Mouse (Mus musculus) cerebellum, postnatal 36 days (tissue): ENCODE data around the gene Lzts2.

ENCODE experiments used
- DNase-seq, 2 experiments: peaks; one replicate each; pipeline ENCODE4 v3.0.0; 2021 to 2022; ENCODE audit warnings: mixed read lengths in 2 of 2

The Lzts2 gene

DNA sequence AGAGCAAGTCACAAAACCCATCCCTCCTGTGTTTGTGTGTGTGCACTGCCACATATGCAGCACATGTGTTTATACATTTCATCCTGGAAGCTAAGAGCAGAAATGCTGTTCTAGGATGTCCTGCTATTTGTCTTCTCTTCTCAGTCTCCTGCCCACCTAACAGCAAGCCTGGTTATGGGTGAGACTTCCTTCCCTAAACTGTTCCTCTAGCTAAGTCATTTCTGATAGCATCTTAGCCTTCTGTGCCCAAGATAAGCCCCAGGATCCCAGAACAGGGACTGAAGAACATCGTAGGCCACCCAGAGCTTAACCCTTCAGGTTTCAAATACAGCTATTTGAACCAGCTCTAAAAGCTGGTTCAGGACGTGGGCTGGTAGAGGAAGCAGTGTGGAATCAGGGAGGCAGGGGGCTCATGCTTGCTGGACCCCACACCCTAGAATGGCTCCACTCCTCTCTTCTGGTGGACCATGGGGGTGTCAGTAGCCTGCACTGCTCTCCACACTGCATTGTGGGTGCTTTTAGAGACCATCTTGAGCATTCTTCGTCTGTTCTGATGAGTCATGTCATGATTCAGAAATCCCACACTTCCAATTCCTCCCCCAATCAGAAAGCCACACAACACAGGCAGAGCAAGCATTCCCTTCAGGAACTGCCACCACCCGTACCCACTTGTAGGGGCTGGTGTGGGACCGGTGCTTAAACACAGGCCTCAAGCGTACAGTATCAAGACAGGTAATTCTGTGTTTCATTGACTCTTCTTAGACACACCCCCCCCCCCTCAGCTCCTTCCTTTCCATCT lies 40.9 kb downstream of the Lzts2 start:
- no peak for DNase-seq

DNA sequence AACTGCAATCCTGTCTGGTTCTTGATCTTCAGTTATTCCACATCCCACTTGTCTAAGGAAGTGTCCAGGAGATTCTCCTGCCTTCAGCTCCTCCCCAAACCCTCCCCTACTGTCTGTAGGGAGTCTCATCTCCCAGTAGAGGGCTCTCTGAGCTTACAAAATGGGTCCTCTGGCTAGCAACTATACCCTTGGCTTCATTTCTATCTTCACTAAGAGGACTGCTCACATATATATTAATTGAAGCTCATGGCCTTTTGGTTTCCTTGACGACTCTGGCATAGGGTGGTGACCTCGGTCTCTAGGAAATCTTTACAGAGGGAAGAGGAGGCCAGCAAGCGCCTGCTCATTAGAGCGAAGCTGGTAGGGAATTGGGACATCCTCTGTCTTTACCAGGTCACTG lies 42.1 kb downstream of the Lzts2 start:
- DNase-seq = peak in 1 of 2 experiments; percentile 23

DNA sequence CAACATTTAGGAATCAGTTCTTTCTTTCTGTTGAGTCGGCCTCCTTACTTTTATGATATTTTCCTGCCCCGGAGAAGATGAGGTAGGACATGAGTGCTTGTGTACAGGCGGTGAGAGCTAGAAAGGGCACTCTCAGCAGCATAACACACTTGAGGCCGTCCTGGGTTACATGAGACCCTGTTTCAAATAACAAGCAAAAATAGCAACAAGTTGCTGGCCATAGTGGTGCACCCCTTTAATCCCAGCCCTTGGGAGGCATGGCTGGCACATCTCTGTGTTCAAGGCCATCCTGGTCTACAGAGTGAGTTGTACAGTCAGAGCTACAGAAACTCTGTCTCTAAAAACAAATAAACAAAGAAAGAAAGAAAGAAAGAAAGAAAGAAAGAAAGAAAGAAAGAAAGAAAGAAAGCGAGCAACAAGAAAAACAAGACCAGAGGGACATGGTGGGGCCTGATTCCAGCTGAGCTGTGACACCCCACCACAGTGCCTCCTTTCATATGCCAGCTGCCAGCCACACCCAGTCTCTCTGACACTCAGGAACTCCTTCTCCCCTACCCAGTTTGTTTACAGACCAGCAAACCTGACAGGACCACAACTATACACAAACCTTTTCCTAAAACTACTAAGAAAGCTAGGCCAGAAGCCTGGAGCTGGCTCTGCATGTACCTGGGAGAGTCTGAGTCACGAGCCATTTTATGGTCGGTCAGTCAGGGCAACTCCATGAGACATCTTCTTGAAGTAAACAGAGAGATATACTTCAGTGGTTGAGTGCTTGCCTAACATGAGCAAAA lies 42.9 kb downstream of the Lzts2 start:
- no peak for DNase-seq

DNA sequence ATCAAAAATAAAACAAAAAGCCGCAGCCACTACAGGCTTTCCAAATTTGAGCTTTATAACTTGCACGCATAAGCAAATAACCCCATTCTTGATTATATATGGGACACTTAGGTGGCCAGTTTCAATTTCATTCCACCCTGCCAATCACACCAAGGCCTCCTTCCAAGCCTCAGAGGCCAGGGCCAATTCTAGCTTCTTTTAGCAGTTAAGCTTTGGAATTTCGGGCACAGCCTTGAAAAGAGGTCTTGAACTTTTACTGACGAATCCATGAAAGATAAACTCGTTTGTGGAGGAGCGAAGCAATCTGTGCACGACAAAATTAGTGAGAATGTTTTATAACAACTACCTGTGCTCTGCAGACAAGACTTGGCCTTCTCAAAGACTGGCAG lies 43.5 kb downstream of the Lzts2 start:
- DNase-seq = no peak

DNA sequence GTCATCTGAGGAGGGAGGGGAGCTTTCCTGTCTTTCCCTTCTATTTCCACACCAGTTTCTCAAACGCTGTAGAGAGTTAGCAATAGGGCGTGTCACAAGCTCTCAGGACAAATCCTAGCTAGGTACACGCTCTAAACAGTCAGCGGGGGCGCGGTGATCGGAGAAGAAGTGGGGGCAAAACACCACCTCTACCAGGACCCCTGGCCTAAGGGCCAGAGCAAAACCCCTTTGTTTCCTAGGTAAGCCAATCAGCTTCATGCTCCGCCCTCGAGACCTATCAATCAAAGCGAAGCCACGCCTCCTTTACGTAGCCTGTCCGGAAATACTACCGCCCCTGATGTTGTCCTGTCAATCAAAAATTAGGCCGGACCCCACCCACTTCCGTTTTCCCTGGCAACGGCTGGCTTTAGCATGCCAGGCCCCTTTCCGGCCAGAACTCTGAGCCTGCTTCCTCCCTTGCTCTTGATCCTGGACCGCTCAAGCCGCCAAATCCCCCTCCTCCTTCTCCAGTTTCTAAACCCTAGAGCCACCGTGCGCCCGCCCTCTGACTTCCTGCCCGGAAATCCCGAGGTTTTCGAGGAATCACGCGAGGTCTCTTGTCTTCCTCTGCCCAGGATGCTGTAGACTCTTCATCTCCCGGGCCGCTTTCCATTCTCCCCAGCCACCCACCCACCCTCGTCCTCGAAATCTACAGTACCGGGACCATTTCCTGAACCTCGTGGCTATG lies 44.1 kb downstream of the Lzts2 start:
- DNase-seq = peak; percentile 87 to 92

DNA sequence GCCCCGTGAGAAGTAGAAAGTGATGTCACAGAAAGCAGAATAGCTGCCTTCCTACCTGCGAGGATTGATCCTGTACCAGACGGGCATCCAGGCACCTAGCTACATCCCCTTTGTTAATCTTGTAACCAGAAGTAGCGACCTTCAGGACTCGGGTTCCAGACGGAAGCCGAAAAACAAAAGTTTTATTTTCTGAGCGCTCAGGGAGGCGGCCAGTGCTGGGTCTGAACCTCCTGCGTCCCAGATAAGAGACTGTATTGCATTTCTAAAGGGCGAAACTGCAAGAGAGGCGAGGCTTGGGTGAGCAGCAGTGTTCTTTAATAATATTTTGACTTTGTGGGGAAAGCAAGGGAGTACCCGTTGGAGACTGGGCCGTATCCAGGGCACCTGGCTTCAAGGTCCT lies 44.6 kb downstream of the Lzts2 start:
- DNase-seq = no peak

DNA sequence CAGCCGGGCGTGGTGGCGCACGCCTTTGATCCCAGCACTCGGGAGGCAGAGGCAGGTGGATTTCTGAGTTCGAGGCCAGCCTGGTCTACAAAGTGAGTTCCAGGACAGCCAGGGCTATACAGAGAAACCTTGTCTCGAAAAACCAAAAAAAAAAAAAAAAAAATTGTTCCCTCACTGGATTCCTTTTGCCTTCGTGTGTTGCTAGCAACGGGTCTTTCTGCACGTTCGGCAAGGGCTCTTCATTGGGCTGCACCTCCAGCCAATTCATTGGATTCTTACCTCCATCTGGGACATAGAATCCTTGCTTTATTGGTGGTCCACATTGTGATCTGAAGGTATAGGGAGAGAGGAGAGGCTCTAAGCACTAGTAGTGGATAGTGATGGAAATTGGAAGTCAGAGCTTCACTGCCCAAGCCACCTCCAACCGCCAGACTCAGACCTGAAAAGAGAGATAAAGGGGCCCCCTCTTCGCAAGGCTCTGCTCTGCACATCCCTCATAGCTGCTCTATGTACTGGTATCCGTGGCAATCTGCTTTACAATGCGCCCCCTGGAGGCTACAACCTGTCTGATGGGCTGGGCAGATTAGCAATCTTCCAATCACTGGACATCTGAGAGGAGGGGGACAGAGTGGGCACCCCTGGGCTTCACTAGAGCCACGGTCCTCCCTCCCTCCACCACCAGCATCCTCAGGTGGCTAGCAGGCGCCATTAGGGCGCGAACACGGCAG lies 49.5 kb downstream of the Lzts2 start:
- DNase-seq = peak; percentile 70 to 71

DNA sequence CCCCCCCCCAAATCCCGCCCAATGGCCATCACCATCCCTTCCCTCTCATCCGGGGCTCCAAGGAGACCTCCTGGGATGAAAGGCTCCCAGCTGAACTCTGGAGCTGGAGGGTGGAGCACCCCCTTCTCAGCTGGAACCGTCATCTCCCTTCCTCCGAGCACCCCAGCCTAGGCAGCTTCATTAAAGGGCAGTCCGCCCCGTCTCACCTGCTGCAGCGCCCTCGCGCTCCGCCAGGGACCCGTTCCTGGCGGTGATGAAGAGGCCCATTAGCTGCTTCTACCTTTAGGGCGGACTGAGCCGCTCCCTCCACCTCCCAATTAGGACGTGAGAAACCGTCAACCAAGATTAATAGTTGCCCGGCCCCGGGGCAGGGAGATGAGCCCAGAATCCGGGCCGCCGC lies 51.0 kb downstream of the Lzts2 start:
- DNase-seq = no peak

DNA sequence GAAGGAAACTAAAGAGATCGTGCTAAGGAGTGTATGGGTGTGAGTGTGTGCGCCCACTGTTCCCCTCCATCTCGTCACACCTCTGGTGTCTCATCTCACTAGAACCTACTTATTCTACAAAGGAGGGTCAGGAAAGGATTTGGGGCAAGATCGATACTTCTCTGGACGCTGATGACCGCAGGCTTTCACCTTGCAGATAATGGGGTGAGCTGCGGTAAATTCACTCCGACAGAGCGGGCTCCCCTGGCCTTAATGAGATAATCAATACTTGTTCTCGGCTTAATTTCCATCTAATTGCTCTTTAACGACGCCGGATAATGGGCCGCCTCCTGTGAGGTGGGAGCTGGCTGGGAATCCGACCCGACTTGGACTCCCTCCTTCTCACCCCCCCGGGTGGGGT lies 53.0 kb downstream of the Lzts2 start:
- DNase-seq = no peak

DNA sequence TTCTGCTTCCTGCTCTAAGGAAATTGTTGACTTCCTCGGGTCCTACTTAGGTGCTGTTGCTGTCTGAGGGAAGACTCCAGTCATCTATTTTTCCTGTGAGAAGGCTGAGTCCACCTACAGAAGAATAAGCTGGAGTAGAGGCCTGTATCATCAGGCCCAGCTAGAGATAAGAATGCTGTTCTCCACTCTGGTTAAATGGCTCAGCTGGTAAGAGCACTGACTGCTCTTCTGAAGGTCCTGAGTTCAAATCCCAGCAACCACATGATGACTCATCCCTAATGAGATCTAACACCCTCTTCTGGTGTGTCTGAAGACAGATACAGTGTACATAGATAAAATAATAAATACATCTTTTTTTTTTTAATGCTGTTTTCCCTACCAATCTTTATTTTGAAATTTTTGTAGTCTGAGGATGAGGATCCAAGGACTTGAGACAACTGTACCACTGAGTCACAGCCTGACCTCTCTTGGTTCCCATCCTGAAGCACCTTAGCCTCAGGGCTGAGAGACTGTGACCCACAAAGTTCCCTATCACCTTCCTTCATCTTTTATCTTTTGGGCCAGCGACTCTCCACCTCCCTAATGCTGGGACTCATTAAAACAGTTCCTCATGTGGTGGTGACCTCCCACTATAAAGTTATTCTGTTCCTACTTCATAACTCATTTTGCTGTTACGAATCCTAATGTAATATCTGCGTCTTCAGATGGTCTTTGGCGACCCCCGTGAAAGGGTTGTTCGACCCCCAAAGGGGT lies 53.7 kb downstream of the Lzts2 start:
- DNase-seq = no peak

DNA sequence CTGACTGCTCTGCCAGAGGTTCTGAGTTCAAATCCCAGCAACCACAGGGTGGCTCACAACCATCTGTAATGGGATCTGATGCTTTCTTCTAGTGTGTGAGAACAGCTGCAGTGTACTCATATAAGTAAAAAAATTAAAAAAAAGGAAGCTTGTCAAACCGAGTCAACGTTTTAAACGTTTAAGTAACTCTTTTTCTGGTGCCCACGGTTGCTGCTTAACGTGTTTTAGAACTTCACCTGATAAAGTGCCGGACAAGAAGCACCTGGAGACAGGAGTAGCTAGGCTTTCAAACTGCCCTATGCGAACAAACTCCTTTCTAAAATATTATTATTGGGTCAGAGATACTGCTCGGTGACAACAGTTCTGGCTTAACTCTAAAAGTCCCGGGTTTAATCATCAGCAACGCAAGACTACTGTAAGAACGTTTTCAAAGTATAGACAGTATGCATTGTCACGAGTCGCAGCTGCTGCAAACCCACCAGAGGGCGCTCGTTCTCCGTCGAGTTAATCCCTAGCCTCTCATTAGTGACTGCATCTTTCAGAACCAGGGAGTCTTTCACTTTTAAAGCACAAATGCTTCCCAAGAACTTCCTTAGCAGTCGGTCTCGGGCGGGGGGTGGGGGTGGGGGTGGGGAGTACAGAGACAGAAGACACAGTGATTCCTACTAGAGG lies 59.8 kb downstream of the Lzts2 start:
- DNase-seq = peak; percentile 79 to 85

DNA sequence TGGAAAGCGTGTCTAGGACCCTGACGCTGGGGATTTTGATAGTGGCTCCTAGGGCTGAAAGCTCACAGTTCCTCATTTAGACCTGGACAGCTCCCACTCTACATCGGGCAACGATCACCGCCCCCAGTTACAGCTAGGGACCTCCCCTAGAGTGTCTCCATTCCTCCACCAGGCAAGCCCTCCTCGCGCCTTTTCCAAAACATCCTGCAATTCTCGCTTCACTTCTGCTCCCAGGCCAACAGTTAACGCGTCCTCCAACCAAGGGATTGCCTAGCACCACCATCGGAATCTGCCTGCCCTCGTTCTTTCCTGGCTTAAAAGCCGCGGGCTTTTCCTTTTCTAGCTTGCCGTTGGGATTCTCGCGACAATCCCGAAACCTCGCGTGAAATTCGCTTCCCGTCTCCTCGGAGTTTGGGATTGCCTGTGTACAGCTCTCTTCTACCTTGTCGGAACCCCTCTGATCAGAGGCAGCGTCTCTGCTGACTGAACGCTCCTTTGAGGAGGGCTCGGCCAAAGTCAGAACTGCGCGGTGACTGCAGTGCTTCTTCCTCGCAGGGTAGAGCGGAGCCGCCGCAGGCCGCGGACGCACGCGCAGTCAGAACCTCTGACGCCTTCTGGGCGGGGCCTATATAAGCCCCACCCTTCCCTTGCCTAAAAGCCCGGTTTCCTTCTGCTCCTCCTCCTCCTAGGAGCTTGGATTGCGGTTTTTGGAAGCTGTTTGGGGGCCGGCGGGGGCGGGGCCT lies 60.5 kb downstream of the Lzts2 start, which contains the start of gene Kazald1:
Gene Kazald1 (plus strand): TSS at position 662 of the 743 bp plus-strand sequence.
- DNase-seq = peak; percentile 96 to 97

DNA sequence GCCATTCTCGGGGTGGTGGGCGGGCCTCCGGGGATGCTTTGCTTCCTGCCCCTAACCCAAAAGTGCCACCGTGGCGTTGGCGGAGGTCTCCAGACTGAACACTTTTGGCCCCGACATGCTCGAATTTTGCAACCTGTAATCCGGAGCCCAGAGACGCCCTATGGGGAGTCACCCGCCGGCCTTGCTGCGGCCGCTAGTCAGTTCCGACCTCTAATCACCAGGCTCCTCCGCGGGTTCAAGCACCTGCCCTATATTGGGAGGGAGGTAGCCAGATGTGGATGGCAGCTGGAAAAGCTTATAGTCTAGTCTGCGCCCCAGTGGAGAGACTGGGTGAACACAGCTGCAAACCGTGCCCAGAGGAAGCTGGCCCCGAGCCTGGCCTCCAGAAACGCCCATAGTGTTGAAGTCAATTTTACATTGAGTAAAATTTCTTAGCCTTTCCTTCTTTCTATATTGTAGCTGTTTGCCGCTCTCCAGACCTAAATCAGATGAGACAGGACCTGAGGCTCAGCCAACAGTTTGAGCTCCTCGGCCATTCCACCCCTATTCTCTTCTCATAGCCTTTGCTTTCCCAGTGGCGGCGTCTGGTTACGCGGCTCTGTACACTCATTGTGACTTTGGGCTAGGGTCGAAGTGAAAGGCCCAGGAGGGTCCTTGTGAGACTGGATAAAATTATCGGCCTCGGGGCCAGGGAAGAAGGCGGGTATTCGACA lies 61.3 kb downstream of the Lzts2 start:
- peak in 1 of 2 experiments; percentile 25 for DNase-seq

DNA sequence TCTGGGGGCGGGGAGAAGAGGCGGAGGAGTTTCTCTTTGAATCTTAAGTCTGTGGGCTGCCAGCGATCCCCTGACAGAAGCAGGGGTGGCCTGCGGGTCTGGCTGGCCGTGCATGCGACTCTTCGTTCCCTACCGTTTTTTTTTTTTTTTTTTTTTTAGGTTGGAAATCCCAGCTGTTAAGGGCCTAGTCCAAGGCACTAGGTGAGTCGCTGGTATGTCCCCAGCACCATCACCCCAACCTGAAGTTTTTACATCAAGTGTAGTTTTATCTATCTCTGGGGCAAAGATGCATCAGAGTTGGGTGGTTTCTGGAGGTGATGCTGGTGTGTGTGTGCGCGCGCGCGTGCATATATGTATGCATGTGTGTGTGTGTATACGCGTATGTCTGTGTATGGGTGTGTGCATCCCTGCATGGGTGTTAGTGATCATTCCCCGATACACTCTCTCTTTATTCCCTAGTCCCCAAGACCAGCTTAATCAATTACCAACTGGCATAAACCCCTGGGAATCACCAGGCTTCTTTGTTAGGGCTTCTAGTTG lies 61.9 kb downstream of the Lzts2 start:
- DNase-seq = no peak
